Mouse (Mus musculus) lung, postnatal 0 days (tissue): Measurements from ENCODE around the gene Slc34a3.

Experiments
- CTCF ChIP-seq: IDR thresholded peaks from 2 replicates; pipeline ENCODE4 v1.5.1; 2016; ENCODE audit warnings: antibody characterized with exemption, mild to moderate bottlenecking
- EP300 ChIP-seq: IDR thresholded peaks from 2 replicates; pipeline ENCODE4 v1.6.1; 2016; ENCODE audit warnings: antibody characterized with exemption, mild to moderate bottlenecking, control low read depth

- TF ChIP-seq CTCF (no peak), EP300 (no peak)
These were observed 3.1 kb downstream of the Slc34a3 start for GRCm38 (mm10) chr2:25231038-25231437.
